Mouse (Mus musculus): Measurements from ENCODE around the gene Rbm41. TPM values are rescaled to one million over a fixed set of nuclear protein-coding genes. Genes with fewer than 3 reads are reported as not detected.

Rbm41 gene
- polyA plus RNA-seq (2012; rRNA removed): 0.67 and 1.2 TPM in 2 replicates
- 1.2 and 1.7 TPM in 2 replicates for polyA plus RNA-seq (2014; fragmentation: Nextera tagmentation; extraction: Ambion mirVana)

DNA sequence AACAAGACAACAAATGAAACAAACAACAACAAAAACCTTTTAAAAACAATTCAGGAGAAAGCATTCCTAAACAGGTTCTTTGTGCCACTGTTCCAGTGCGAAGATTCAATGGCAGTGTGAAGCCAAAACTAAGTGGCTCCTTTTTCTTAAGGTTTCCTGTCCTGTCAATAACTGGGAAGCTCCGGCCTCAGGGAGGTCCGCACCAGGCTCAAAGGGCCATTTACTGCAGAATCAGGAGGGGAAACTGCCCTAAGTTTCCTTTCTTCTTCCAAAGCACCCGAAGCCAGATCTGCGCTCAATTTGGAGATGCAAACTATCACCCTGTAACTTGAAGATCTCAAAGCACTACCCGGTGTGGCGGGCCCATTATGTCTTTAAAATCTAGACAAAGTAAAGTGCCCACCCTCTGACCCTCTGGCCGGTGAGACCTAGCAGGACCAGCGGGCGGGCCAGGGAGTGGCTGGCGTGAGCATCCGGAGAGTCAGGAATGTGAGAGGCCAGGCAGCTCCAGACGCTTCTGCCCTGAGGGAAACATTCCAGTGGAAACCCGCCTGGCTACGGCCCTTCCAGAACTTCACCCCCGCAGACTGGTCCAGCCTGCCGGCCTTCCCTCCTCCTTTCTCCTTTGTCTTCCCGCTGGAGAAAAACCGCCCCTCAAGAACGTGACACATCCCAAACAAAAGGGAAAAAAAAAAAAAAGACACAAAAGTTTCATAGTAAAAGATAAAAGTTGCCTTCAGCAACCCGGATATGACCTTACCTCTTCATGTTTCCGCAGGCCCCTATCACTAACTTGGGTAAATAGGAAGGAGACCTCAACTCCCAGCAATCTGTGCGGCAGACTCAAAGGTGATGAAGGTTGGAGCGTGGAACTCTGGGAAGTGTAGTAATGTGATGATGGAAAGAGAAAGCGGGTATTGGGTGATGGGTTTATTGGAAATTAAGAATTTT, at the start of gene Rbm41:
Gene Rbm41, minus strand, starts transcription at position 856 of the 951 bp plus-strand sequence.
- H3K4me1 ChIP-seq (replicated peaks; ENCODE audit: control insufficient read depth in 2 of 2, insufficient read depth in 2 of 2, low read length in 1 of 2): no peaks in the 10 kb centered on the region
- H3K27ac ChIP-seq: no peak within 1 kb of the TSS
- H3K4me3 ChIP-seq (ENCODE audit: insufficient read depth in 1 of 2, low read depth in 2 of 2, low read length in 2 of 2): peak within 1 kb of the TSS; percentile 62 to 67
- H3K9me3 ChIP-seq (ENCODE audit: control insufficient read depth, low read length): no peaks in the 10 kb centered on the region
- peak; percentile 84 for ATAC-seq (ENCODE audit: insufficient read depth)
- H3K4me2 ChIP-seq (ENCODE audit: low read depth): peak within 1 kb of the TSS; percentile 65
- no peaks in the 10 kb centered on the region for H3K27me3 ChIP-seq (ENCODE audit: control insufficient read depth, insufficient read depth, low read length)
- DNase-seq (ENCODE audit: low read depth in 3 of 3, low spot score in 3 of 3): peak; percentile 34 to 47 (median 37)
- no peak for TF ChIP-seq EP300 (IDR thresholded peaks at IDR 0.05; ENCODE audit: low read depth)
- TF ChIP-seq CTCF (IDR thresholded peaks at IDR 0.05; ENCODE audit: low read depth): no peak
- WGBS (ENCODE audit: insufficient replicate concordance): 10% methylated on average over 25 of the region's 25 CpGs
- no peaks in the 10 kb centered on the region for H3K36me3 ChIP-seq (replicated peaks; ENCODE audit: control insufficient read depth, insufficient read depth, low read depth)
- peak within 1 kb of the TSS; percentile 68 for H3K9ac ChIP-seq (replicated peaks)

DNA sequence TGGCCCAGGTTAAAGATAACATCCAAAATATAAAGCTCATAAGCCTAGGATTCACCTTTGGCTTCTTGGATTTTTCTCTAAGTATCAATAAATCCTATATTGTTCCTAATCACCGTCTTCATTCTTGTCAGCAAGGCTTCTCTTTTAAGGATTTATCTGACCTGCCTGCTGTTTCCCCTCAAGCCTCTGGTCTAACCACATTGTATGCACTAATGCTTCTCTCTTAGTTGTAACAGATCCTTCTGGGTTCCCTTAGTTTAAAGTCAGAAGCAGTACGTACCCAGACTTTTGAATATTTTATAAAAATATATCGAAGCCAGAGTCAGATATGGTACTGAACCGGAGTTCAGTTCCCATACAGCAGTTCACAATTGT, 283 bp upstream of the Rbm41 start:
- no peak overlapping the region for H3K27ac ChIP-seq
- TF ChIP-seq CTCF (IDR thresholded peaks at IDR 0.05; ENCODE audit: low read depth): no peak
- TF ChIP-seq EP300 (IDR thresholded peaks at IDR 0.05; ENCODE audit: low read depth): no peak
- H3K9ac ChIP-seq (replicated peaks): no peak overlapping the region
- H3K4me1 ChIP-seq (replicated peaks; ENCODE audit: control insufficient read depth in 2 of 2, insufficient read depth in 2 of 2, low read length in 1 of 2): no peaks in the 10 kb centered on the region
- WGBS (ENCODE audit: insufficient replicate concordance): 51% methylated on average over 4 of the region's 4 CpGs
- peak overlapping the region; percentile 65 for H3K4me2 ChIP-seq (ENCODE audit: low read depth)
- ATAC-seq (ENCODE audit: insufficient read depth) (no peak), DNase-seq (ENCODE audit: low read depth in 3 of 3, low spot score in 3 of 3) (no peak)
- no peaks in the 10 kb centered on the region for H3K36me3 ChIP-seq (replicated peaks; ENCODE audit: control insufficient read depth, insufficient read depth, low read depth)
- H3K27me3 ChIP-seq (ENCODE audit: control insufficient read depth, insufficient read depth, low read length): no peaks in the 10 kb centered on the region
- no peaks in the 10 kb centered on the region for H3K9me3 ChIP-seq (ENCODE audit: control insufficient read depth, low read length)
- peak overlapping the region; percentile 62 to 67; a peak in 3 of 4 replicates for H3K4me3 ChIP-seq (ENCODE audit: insufficient read depth in 1 of 2, low read depth in 2 of 2, low read length in 2 of 2)

DNA sequence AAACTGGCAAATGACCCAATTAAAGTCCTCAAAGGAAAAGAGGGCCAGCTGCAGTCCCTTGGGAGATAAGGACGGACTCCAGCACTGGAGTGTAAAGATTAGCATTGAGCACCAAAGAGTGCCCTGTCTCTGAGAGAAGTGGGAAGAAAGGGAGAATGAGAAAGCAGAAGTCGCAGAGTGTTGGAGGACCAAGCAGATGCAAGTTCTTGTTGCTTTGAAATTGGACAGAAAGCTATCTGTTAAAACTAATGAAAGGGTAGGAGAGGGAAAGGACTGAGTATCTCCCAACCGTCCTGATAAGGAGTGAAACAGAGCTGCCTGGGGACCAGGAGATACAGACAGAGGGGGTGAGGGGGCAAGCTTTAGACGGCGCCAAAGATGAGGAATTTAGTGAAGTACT, 16.3 kb downstream of the Rbm41 start:
- no peaks in the 10 kb centered on the region for H3K36me3 ChIP-seq (replicated peaks; ENCODE audit: control insufficient read depth, insufficient read depth, low read depth)
- no peak overlapping the region for H3K27ac ChIP-seq
- DNase-seq (ENCODE audit: low read depth in 3 of 3, low spot score in 3 of 3) (peak; percentile 7 to 22 (median 11)), ATAC-seq (ENCODE audit: insufficient read depth) (peak; percentile 86)
- no peak overlapping the region for H3K4me3 ChIP-seq (ENCODE audit: insufficient read depth in 1 of 2, low read depth in 2 of 2, low read length in 2 of 2)
- TF ChIP-seq EP300 (IDR thresholded peaks at IDR 0.05; ENCODE audit: low read depth) (peak; percentile 66), CTCF (IDR thresholded peaks at IDR 0.05; ENCODE audit: low read depth) (no peak)
- no peaks in the 10 kb centered on the region for H3K27me3 ChIP-seq (ENCODE audit: control insufficient read depth, insufficient read depth, low read length)
- no peak overlapping the region for H3K9ac ChIP-seq (replicated peaks)
- no peaks in the 10 kb centered on the region for H3K9me3 ChIP-seq (ENCODE audit: control insufficient read depth, low read length)
- H3K4me2 ChIP-seq (ENCODE audit: low read depth): peak overlapping the region; percentile 42
- 0 out of 4 replicates have a peak, but pooled peaks cover 2 to 4% of the 10 kb centered on the region in 2 experiments for H3K4me1 ChIP-seq (replicated peaks; ENCODE audit: control insufficient read depth in 2 of 2, insufficient read depth in 2 of 2, low read length in 1 of 2)
- WGBS (ENCODE audit: insufficient replicate concordance): 15% methylated on average over 5 of the region's 5 CpGs

DNA sequence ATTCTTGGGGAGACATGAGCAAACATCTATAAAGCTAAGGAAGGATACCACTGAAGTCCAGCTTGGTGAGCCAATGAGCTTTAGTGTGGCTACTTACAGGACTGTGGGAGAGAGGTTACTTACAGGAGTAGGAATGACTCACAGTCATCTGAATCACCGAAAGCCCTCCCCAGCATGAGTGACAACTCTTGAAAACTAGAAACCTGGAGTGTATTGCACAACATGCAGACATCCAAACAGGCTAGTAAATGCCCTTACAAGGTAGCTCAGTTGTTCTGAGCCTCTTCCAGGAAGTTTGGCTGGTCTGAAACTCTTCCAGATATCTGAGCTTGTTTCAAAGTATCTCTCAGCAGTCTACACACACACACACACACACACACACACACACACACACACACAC, 64.9 kb downstream of the Rbm41 start:
- H3K4me2 ChIP-seq (ENCODE audit: low read depth): no peak overlapping the region
- H3K36me3 ChIP-seq (replicated peaks; ENCODE audit: control insufficient read depth, insufficient read depth, low read depth): no peaks in the 10 kb centered on the region
- TF ChIP-seq CTCF (IDR thresholded peaks at IDR 0.05; ENCODE audit: low read depth) (no peak), EP300 (IDR thresholded peaks at IDR 0.05; ENCODE audit: low read depth) (no peak)
- ATAC-seq (ENCODE audit: insufficient read depth) (no peak), DNase-seq (ENCODE audit: low read depth in 3 of 3, low spot score in 3 of 3) (no peak)
- no peaks in the 10 kb centered on the region for H3K4me1 ChIP-seq (replicated peaks; ENCODE audit: control insufficient read depth in 2 of 2, insufficient read depth in 2 of 2, low read length in 1 of 2)
- 65% methylated on average over 1 of the region's 1 CpGs for WGBS (ENCODE audit: insufficient replicate concordance)
- no peak overlapping the region for H3K27ac ChIP-seq
- no peak overlapping the region for H3K9ac ChIP-seq (replicated peaks)
- H3K9me3 ChIP-seq (ENCODE audit: control insufficient read depth, low read length): no peaks in the 10 kb centered on the region
- no peaks in the 10 kb centered on the region for H3K27me3 ChIP-seq (ENCODE audit: control insufficient read depth, insufficient read depth, low read length)
- H3K4me3 ChIP-seq (ENCODE audit: insufficient read depth in 1 of 2, low read depth in 2 of 2, low read length in 2 of 2): no peak overlapping the region

DNA sequence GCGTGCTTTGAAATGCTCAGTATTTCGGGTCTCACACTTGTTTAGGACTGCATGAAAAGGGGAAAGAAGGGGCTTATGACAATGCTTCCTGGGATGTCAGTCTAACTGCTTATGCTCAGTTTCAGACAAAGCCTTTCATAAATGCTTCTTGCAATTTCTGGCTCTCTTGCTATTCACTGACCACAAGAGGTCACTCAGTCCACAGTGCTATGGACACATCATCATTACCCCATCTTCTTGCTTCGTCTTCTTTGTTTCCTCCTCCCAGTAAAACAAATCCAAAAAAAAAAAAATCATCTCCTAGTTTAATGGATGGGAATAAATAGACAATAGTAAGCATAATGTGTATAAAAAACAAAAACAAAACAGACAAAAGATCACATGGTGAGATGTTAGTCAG, 65.9 kb downstream of the Rbm41 start:
- H3K4me1 ChIP-seq (replicated peaks; ENCODE audit: control insufficient read depth in 2 of 2, insufficient read depth in 2 of 2, low read length in 1 of 2): no peaks in the 10 kb centered on the region
- no peaks in the 10 kb centered on the region for H3K9me3 ChIP-seq (ENCODE audit: control insufficient read depth, low read length)
- H3K27ac ChIP-seq: no peak overlapping the region
- H3K9ac ChIP-seq (replicated peaks): no peak overlapping the region
- H3K36me3 ChIP-seq (replicated peaks; ENCODE audit: control insufficient read depth, insufficient read depth, low read depth): no peaks in the 10 kb centered on the region
- no peak for DNase-seq (ENCODE audit: low read depth in 3 of 3, low spot score in 3 of 3)
- H3K27me3 ChIP-seq (ENCODE audit: control insufficient read depth, insufficient read depth, low read length): no peaks in the 10 kb centered on the region
- no peak overlapping the region for H3K4me2 ChIP-seq (ENCODE audit: low read depth)
- H3K4me3 ChIP-seq (ENCODE audit: insufficient read depth in 1 of 2, low read depth in 2 of 2, low read length in 2 of 2): no peak overlapping the region
- no peak for ATAC-seq (ENCODE audit: insufficient read depth)
- 59% methylated on average over 3 of the region's 3 CpGs for WGBS (ENCODE audit: insufficient replicate concordance)
- 0 out of 2 replicates have a peak, but pooled peaks have one; percentile 4 for TF ChIP-seq CTCF (IDR thresholded peaks at IDR 0.05; ENCODE audit: low read depth)
- TF ChIP-seq EP300 (IDR thresholded peaks at IDR 0.05; ENCODE audit: low read depth): no peak

Measured in liver, embryonic 14.5 days (tissue).